Mouse (Mus musculus) G1E (cell line): Measurements from ENCODE around the gene Adam11.

Experiments
- CTCF ChIP-seq: IDR thresholded peaks from 2 replicates; pipeline ENCODE4 v1.5.1; 2012; ENCODE audit warnings: low read depth, low read length, inconsistent platforms, mixed read lengths
- GATA1 ChIP-seq: IDR thresholded peaks from 2 replicates; pipeline ENCODE4 v1.6.1; 2012; ENCODE audit warnings: borderline replicate concordance, low read length, inconsistent platforms, mixed read lengths
- GATA2 ChIP-seq: IDR thresholded peaks from 2 replicates; pipeline ENCODE4 v1.6.1; 2012; ENCODE audit warnings: low read depth, low read length, inconsistent platforms, borderline replicate concordance
- POLR2AphosphoS5 ChIP-seq: IDR thresholded peaks from 2 replicates; pipeline ENCODE4 v1.6.1; 2012; ENCODE audit warnings: low read depth, low read length, inconsistent platforms; ENCODE audit not compliant: insufficient replicate concordance
- TAL1 ChIP-seq: conservative IDR thresholded peaks from 2 replicates; pipeline ENCODE4 v1.6.1; 2012; ENCODE audit warnings: low read depth, low read length, inconsistent platforms, mixed read lengths

GRCm38 (mm10) chr11:102729835-102730234 lies 31.4 kb upstream of the Adam11 start:
- no peak for TF ChIP-seq TAL1
- no peak for TF ChIP-seq POLR2AphosphoS5
- TF ChIP-seq CTCF: no peak
- TF ChIP-seq GATA1: no peak
- no peak for TF ChIP-seq GATA2
